Mouse (Mus musculus) G1E (cell line): Measurements from ENCODE around the gene Gnaq.

Source experiments
- CTCF ChIP-seq: IDR thresholded peaks from 2 replicates; pipeline ENCODE4 v1.5.1; 2012; ENCODE audit warnings: low read depth, low read length, inconsistent platforms, mixed read lengths
- POLR2AphosphoS5 ChIP-seq: IDR thresholded peaks from 2 replicates; pipeline ENCODE4 v1.6.1; 2012; ENCODE audit warnings: low read depth, low read length, inconsistent platforms; ENCODE audit not compliant: insufficient replicate concordance
- TAL1 ChIP-seq: conservative IDR thresholded peaks from 2 replicates; pipeline ENCODE4 v1.6.1; 2012; ENCODE audit warnings: low read depth, low read length, inconsistent platforms, mixed read lengths

DNA sequence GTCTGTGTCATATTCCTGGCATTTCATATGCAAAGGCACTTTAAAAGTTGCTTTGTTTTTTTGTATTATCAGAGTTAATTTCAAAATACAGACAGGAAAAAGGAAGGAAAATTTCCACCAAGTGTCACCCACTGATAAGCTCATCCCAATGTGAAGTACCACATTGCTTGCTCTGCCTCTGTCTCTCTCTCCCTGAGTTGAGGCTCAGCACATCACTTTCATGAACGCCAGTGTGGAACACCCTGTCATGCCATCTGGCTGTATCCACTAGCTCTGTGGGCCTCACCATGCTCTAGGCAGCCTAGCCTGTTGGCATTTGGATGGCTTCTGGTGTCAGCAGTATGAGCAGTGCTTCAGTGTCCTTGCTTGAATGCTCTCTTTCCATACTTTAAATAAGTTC, 122.2 kb downstream of the Gnaq start:
- TF ChIP-seq CTCF (no peak), POLR2AphosphoS5 (no peak), TAL1 (no peak)
